In the genomic region with DNA sequence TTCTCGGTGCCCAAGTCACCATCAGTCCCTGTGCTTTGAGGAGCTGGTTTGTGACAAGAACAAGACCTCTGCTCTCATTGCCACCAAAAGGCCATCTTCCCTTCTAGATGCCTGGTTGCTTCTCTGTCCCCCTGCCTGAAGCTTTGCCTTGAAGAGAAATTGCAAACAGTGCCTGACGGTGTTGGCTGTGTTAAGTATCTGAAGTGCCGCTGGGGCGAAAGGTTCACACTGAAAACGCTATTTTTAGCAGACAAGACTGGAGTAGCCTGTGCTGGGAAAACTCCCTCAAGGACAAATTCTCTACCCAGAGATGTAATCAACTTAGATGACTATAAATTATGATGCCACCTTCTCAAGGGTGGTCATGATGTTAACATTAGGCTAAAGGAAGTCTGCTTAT, we compare ENCODE assay signal across 21 mouse cellular contexts.
DNase-seq lines count a peak whose midpoint lies in the region; ATAC-seq and TF ChIP-seq lines count a peak whose summit lies in the region.
"Had no signal": no experiment of that assay in that cellular context is flagged by ENCODE, and none has a peak within 500 bp of the region (broad histone marks: within the 10 kb centered on the region; RNA-seq: fewer than 3 reads in every experiment).

No protein-coding gene starts in this region.

- no peak overlapping the region for H3K4me3 ChIP-seq in heart, embryonic 12.5 days
- no peak overlapping the region for H3K4me3 ChIP-seq in layer of hippocampus, adult 2 months
- H3K4me3 ChIP-seq in heart, embryonic 16.5 days (ENCODE audit: low read length): no peak overlapping the region
- H3K4me3 ChIP-seq: embryonic facial prominence, embryonic 15.5 days; erythroblast, embryonic 14.5 days; forebrain, embryonic 10.5 days; heart, adult 2 months; hindbrain, embryonic 15.5 days; kidney, embryonic 15.5 days had no signal

- H3K4me2 ChIP-seq in heart, embryonic 12.5 days: peak overlapping the region; percentile 31
- H3K4me2 ChIP-seq in heart, embryonic 16.5 days (ENCODE audit: low read depth, low read length): peak overlapping the region; percentile 12; the same call in 1 of the 2 replicates
- H3K4me2 ChIP-seq: embryonic facial prominence, embryonic 15.5 days; hindbrain, embryonic 15.5 days; kidney, embryonic 15.5 days had no signal

- WGBS in heart, embryonic 12.5 days: 44% methylated on average over 5 of the region's 5 CpGs
- 31% methylated on average over 5 of the region's 5 CpGs for WGBS in heart, embryonic 16.5 days

- peak overlapping the region; percentile 78 for H3K27ac ChIP-seq in heart, embryonic 12.5 days (ENCODE audit: poor library complexity, severe bottlenecking)
- H3K27ac ChIP-seq in layer of hippocampus, adult 2 months: no peak overlapping the region
- peak overlapping the region; percentile 53 for H3K27ac ChIP-seq in heart, embryonic 16.5 days (ENCODE audit: low read length)
- H3K27ac ChIP-seq: embryonic facial prominence, embryonic 15.5 days; forebrain, embryonic 10.5 days; heart, adult 2 months; hindbrain, embryonic 15.5 days; kidney, embryonic 15.5 days had no signal

- no peak overlapping the region for H3K9ac ChIP-seq in heart, embryonic 12.5 days
- H3K9ac ChIP-seq in heart, embryonic 16.5 days (ENCODE audit: low read length): no peak overlapping the region
- H3K9ac ChIP-seq: embryonic facial prominence, embryonic 15.5 days; hindbrain, embryonic 15.5 days; kidney, embryonic 15.5 days had no signal

- DNase-seq in heart, postnatal 25 days (ENCODE audit: low spot score): no peak
- DNase-seq in layer of hippocampus, adult 11-12 months (ENCODE audit: low spot score): peak; percentile 0
- no peak for DNase-seq in layer of hippocampus, adult 2 months (ENCODE audit: low spot score in 2 of 2)
- no peak for DNase-seq in retina, postnatal 1 day
- DNase-seq in embryo, embryonic 10.5 days (ENCODE audit: low spot score): no peak
- DNase-seq: adrenal gland, adult 2 months; adrenal gland, postnatal 25 days; cerebellum, adult 2 months; cerebellum, postnatal 10 days; embryo, embryonic 11 days; gastrocnemius, postnatal 36 days had no signal

- H3K27me3 ChIP-seq in heart, embryonic 12.5 days (replicated peaks): no peaks in the 10 kb centered on the region
- H3K27me3 ChIP-seq in heart, embryonic 16.5 days (ENCODE audit: control insufficient read depth, insufficient read depth, low read length): no peaks in the 10 kb centered on the region
- H3K27me3 ChIP-seq: embryonic facial prominence, embryonic 15.5 days; hindbrain, embryonic 15.5 days; kidney, embryonic 15.5 days had no signal

- H3K9me3 ChIP-seq in heart, embryonic 12.5 days (replicated peaks): no peaks in the 10 kb centered on the region
- H3K9me3 ChIP-seq in heart, embryonic 16.5 days (replicated peaks; ENCODE audit: control insufficient read depth, low read length): no peaks in the 10 kb centered on the region
- H3K9me3 ChIP-seq: embryonic facial prominence, embryonic 15.5 days; forebrain, embryonic 10.5 days; hindbrain, embryonic 15.5 days; kidney, embryonic 15.5 days had no signal

- ATAC-seq in heart, embryonic 12.5 days (ENCODE audit: insufficient number of reproducible peaks, low FRiP score): no peak
- ATAC-seq in heart, embryonic 16.5 days (replicated peaks; ENCODE audit: extremely low read depth, insufficient read depth, low FRiP score): peak; percentile 55
- ATAC-seq: forebrain, embryonic 14.5 days; intestine, embryonic 16.5 days had no signal

- peaks cover 15% of the 10 kb centered on the region for H3K4me1 ChIP-seq in heart, embryonic 12.5 days (replicated peaks)
- H3K4me1 ChIP-seq in heart, embryonic 16.5 days (ENCODE audit: control insufficient read depth, insufficient read depth, low read length): peaks cover 11% of the 10 kb centered on the region
- H3K4me1 ChIP-seq: embryonic facial prominence, embryonic 15.5 days; forebrain, embryonic 10.5 days; hindbrain, embryonic 15.5 days; kidney, embryonic 15.5 days had no signal

- TF ChIP-seq CTCF in layer of hippocampus, adult 2 months (conservative IDR thresholded peaks at IDR 0.05): no peak

- intact Hi-C loops in heart, postnatal 25 days (cut with DNase I): no loop called here

- no peaks in the 10 kb centered on the region for H3K36me3 ChIP-seq in heart, embryonic 12.5 days
- no peaks in the 10 kb centered on the region for H3K36me3 ChIP-seq in heart, embryonic 16.5 days (ENCODE audit: control insufficient read depth, insufficient read depth)
- H3K36me3 ChIP-seq: embryonic facial prominence, embryonic 15.5 days; forebrain, embryonic 10.5 days; hindbrain, embryonic 15.5 days; kidney, embryonic 15.5 days had no signal
